Mouse (Mus musculus): ENCODE data around the gene Nr2e3.

GRCm38 (mm10) chr9:59955692-59956091 is 4.8 kb downstream of the Nr2e3 start:
- TF ChIP-seq GATA1 (IDR thresholded peaks at IDR 0.05; ENCODE audit: borderline replicate concordance, low read length) (no peak), FLI1 (IDR thresholded peaks at IDR 0.05; ENCODE audit: low read length) (no peak)

All from megakaryocyte, embryonic 14.5 days (primary cell).